Mouse (Mus musculus) embryonic facial prominence, embryonic 11.5 days (tissue): ENCODE results near the gene Rbms1. TPM values are rescaled to one million over a fixed set of nuclear protein-coding genes. Genes with fewer than 3 reads are reported as not detected.

Experiments
- ATAC-seq: fragments of 200-750 bp; cut with Nextera tagmentation; replicated peaks from 2 replicates; pipeline ENCODE4 v1.8.0; 2017; ENCODE audit warnings: low read depth; ENCODE audit not compliant: insufficient number of reproducible peaks, low FRiP score, low TSS enrichment
- DNase-seq: peaks from one replicate; pipeline ENCODE4 v3.0.0-alpha.2; 2015; ENCODE audit warnings: low spot score
- H3K27ac ChIP-seq: fragments of 300-500 bp; sonication (generic); replicated peaks from 2 replicates; pipeline ENCODE4 v1.5.1; 2014; ENCODE audit warnings: mild to moderate bottlenecking, low read depth, low read length, control low read depth
- H3K27me3 ChIP-seq: fragments of 300-500 bp; sonication (generic); 2 replicates; pipeline ENCODE4 v1.6.1; 2014; ENCODE audit warnings: mild to moderate bottlenecking, low read length, moderate library complexity, mixed read lengths; ENCODE audit not compliant: control insufficient read depth, insufficient read depth
- H3K36me3 ChIP-seq: fragments of 300-500 bp; sonication (generic); replicated peaks from 2 replicates; pipeline ENCODE4 v1.6.1; 2014; ENCODE audit warnings: low read depth, mild to moderate bottlenecking, low read length, moderate library complexity, mixed read lengths; ENCODE audit not compliant: control insufficient read depth, insufficient read depth
- H3K4me1 ChIP-seq: fragments of 300-500 bp; sonication (generic); 2 replicates; pipeline ENCODE4 v1.6.1; 2014; ENCODE audit warnings: low read length, mixed read lengths; ENCODE audit not compliant: control insufficient read depth, insufficient read depth
- H3K4me2 ChIP-seq: fragments of 300-500 bp; sonication (generic); 2 replicates; pipeline ENCODE4 v1.6.1; 2014; ENCODE audit warnings: low read depth, mild to moderate bottlenecking, control low read depth, low read length, moderate library complexity
- H3K4me3 ChIP-seq: fragments of 300-500 bp; sonication (generic); 2 replicates; pipeline ENCODE4 v1.5.1; 2014; ENCODE audit warnings: low read depth, low read length, control low read depth
- H3K9ac ChIP-seq: fragments of 300-500 bp; sonication (generic); replicated peaks from 2 replicates; pipeline ENCODE4 v1.6.1; 2014; ENCODE audit warnings: mild to moderate bottlenecking, control low read depth, low read length
- H3K9me3 ChIP-seq: fragments of 300-500 bp; sonication (generic); replicated peaks from 2 replicates; pipeline ENCODE4 v1.6.1; 2016; ENCODE audit warnings: mild to moderate bottlenecking, low read length, inconsistent platforms, mixed read lengths; ENCODE audit not compliant: control insufficient read depth
- whole genome bisulfite sequencing: fragments of 180-500 bp; shearing (Covaris S2); extraction: QIAGEN DNeasy Blood & Tissue Kit; methylation state at CpG from one replicate; pipeline ENCODE4 v1.1.7; 2014; 5-methylcytosine and 5-hydroxymethylcytosine counted together
- polyA plus RNA-seq: library from polyadenylated mRNA; unstranded; fragments of >200 nt; fragmentation: Nextera tagmentation; extraction: Ambion mirVana; gene quantifications from 2 replicates; pipeline ENCODE4 v1.2.1, GENCODE M21; 2014

The Rbms1 gene
- polyA plus RNA-seq, 1 experiment from 2014 or later = 103 TPM

- Histone ChIP-seq H3K36me3 (no peaks in the 10 kb centered on the region), H3K4me2 (peak overlapping the region; percentile 71; the same call in 1 of the 2 replicates), H3K4me1 (no peaks in the 10 kb centered on the region), H3K9ac (peak overlapping the region; percentile 29; the same call in 1 of the 2 replicates), H3K9me3 (no peaks in the 10 kb centered on the region), H3K27me3 (no peaks in the 10 kb centered on the region), H3K4me3 (peak overlapping the region; percentile 84), H3K27ac (no peak overlapping the region)
- DNase-seq (peak; percentile 26), ATAC-seq (no peak)
- 27% methylated on average over 5 of the region's 5 CpGs for WGBS
Measured at GRCm38 (mm10) chr2:60961281-60961680, 1.7 kb downstream of the Rbms1 start.

- 64% methylated on average over 3 of the region's 3 CpGs for WGBS
- Histone ChIP-seq H3K4me1 (no peaks in the 10 kb centered on the region), H3K9ac (no peak overlapping the region), H3K4me3 (no peak overlapping the region), H3K36me3 (no peaks in the 10 kb centered on the region), H3K27me3 (no peaks in the 10 kb centered on the region), H3K9me3 (no peaks in the 10 kb centered on the region), H3K4me2 (no peak overlapping the region), H3K27ac (no peak overlapping the region)
- ATAC-seq (no peak), DNase-seq (no peak)
Measured at GRCm38 (mm10) chr2:60948241-60948640, 14.8 kb downstream of the Rbms1 start.

- DNase-seq = no peak
- no peaks in the 10 kb centered on the region for H3K27me3 ChIP-seq
- no peak overlapping the region for H3K9ac ChIP-seq
- H3K4me1 ChIP-seq = no peaks in the 10 kb centered on the region
- WGBS = 93% methylated on average over 4 of the region's 4 CpGs
- H3K36me3 ChIP-seq = no peaks in the 10 kb centered on the region
- no peak overlapping the region for H3K27ac ChIP-seq
- no peak for ATAC-seq
- no peak overlapping the region for H3K4me2 ChIP-seq
- H3K9me3 ChIP-seq = no peaks in the 10 kb centered on the region
- H3K4me3 ChIP-seq = no peak overlapping the region
Measured at GRCm38 (mm10) chr2:60947817-60948216, 15.2 kb downstream of the Rbms1 start.

GRCm38 (mm10) chr2:60940454-60940961, 22.5 kb downstream of the Rbms1 start:
- peak; percentile 75; the same call in 1 of the 2 replicates for ATAC-seq

GRCm38 (mm10) chr2:60939957-60940356, 23.0 kb downstream of the Rbms1 start:
- DNase-seq (no peak), ATAC-seq (no peak)
- H3K4me2 ChIP-seq = no peak overlapping the region
- WGBS = 88% methylated on average over 2 of the region's 2 CpGs
- H3K27me3 ChIP-seq = no peaks in the 10 kb centered on the region
- H3K4me1 ChIP-seq = no peaks in the 10 kb centered on the region; the same call in 1 of the 2 replicates
- H3K9ac ChIP-seq = no peak overlapping the region
- H3K9me3 ChIP-seq = no peaks in the 10 kb centered on the region
- no peaks in the 10 kb centered on the region for H3K36me3 ChIP-seq
- no peak overlapping the region for H3K27ac ChIP-seq
- H3K4me3 ChIP-seq = no peak overlapping the region

More at GRCm38 (mm10) chr2:60940454-60940961, 22.5 kb downstream of the Rbms1 start:
- Histone ChIP-seq H3K36me3 (no peaks in the 10 kb centered on the region), H3K4me2 (no peak overlapping the region), H3K4me1 (no peaks in the 10 kb centered on the region; the same call in 1 of the 2 replicates), H3K27me3 (no peaks in the 10 kb centered on the region), H3K27ac (peak overlapping the region; percentile 14; the same call in 1 of the 2 replicates), H3K9me3 (no peaks in the 10 kb centered on the region), H3K4me3 (no peak overlapping the region), H3K9ac (no peak overlapping the region)
- 46% methylated on average over 8 of the region's 8 CpGs for WGBS
- DNase-seq = peak; percentile 47

- Histone ChIP-seq H3K9ac (no peak overlapping the region), H3K27me3 (no peaks in the 10 kb centered on the region), H3K4me3 (no peak overlapping the region), H3K27ac (no peak overlapping the region), H3K4me1 (no peaks in the 10 kb centered on the region; the same call in 1 of the 2 replicates), H3K9me3 (no peaks in the 10 kb centered on the region), H3K4me2 (no peak overlapping the region), H3K36me3 (no peaks in the 10 kb centered on the region)
- ATAC-seq (no peak), DNase-seq (no peak)
- 90% methylated on average over 14 of the region's 14 CpGs for WGBS
Measured at GRCm38 (mm10) chr2:60936910-60937309, 26.1 kb downstream of the Rbms1 start.

- WGBS = 95% methylated on average over 5 of the region's 5 CpGs
- ATAC-seq = no peak
- Histone ChIP-seq H3K4me1 (no peaks in the 10 kb centered on the region), H3K36me3 (no peaks in the 10 kb centered on the region), H3K27me3 (no peaks in the 10 kb centered on the region), H3K9ac (no peak overlapping the region), H3K4me2 (no peak overlapping the region), H3K27ac (no peak overlapping the region), H3K9me3 (no peaks in the 10 kb centered on the region), H3K4me3 (no peak overlapping the region)
- no peak for DNase-seq
Measured at GRCm38 (mm10) chr2:60928948-60929347, 34.0 kb downstream of the Rbms1 start.

GRCm38 (mm10) chr2:60927906-60928775, 34.9 kb downstream of the Rbms1 start:
- DNase-seq (no peak), ATAC-seq (no peak)
- H3K4me1 ChIP-seq = no peaks in the 10 kb centered on the region
- no peaks in the 10 kb centered on the region for H3K36me3 ChIP-seq
- H3K27me3 ChIP-seq = no peaks in the 10 kb centered on the region
- no peak overlapping the region for H3K9ac ChIP-seq
- 86% methylated on average over 8 of the region's 8 CpGs for WGBS
- H3K27ac ChIP-seq = no peak overlapping the region
- H3K4me2 ChIP-seq = no peak overlapping the region
- no peak overlapping the region for H3K4me3 ChIP-seq
- H3K9me3 ChIP-seq = no peaks in the 10 kb centered on the region
